Comparison of ENCODE assay signal across 10 mouse cellular contexts in genomic region chr13:112753522-112753921, GRCm38 (mm10). TPM values are rescaled to one million over a fixed set of nuclear protein-coding genes. Genes with fewer than 3 reads are reported as not detected.
DNase-seq lines count a peak whose midpoint lies in the region; ATAC-seq lines count a peak whose summit lies in the region.
"Had no signal": no experiment of that assay in that cellular context is flagged by ENCODE, and none has a peak within 500 bp of the region (broad histone marks: within the 10 kb centered on the region; RNA-seq: fewer than 3 reads in every experiment).

No protein-coding gene starts in this region.

- no peak overlapping the region for H3K4me3 ChIP-seq in heart, embryonic 10.5 days
- H3K4me3 ChIP-seq in embryonic facial prominence, embryonic 15.5 days (replicated peaks) = no peak overlapping the region

- 0 out of 2 replicates have a peak overlapping the region, but pooled peaks have one; percentile 52 for H3K27ac ChIP-seq in heart, embryonic 10.5 days
- H3K27ac ChIP-seq in embryonic facial prominence, embryonic 15.5 days (replicated peaks) = 0 out of 2 replicates have a peak overlapping the region, but pooled peaks have one; percentile 22

- no peak overlapping the region for H3K4me2 ChIP-seq in embryonic facial prominence, embryonic 15.5 days (replicated peaks)

- peaks cover 55% of the 10 kb centered on the region for H3K4me1 ChIP-seq in heart, embryonic 10.5 days
- peaks cover 43% of the 10 kb centered on the region for H3K4me1 ChIP-seq in embryonic facial prominence, embryonic 15.5 days

- DNase-seq in heart, embryonic 10.5 days (ENCODE audit: low spot score) = no peak
- DNase-seq in heart, postnatal 14 days = no peak
- DNase-seq in kidney, postnatal 10 days = peak; percentile 79
- peak; percentile 84 for DNase-seq in lung, postnatal 25 days (ENCODE audit: low spot score)
- DNase-seq in layer of hippocampus, postnatal 25 days (ENCODE audit: extremely low spot score in 1 of 2, low spot score in 1 of 2) = no peak
- DNase-seq in urinary bladder, postnatal 25 days (ENCODE audit: low spot score) = no peak
- DNase-seq in gastrocnemius, adult 18-20 months (ENCODE audit: low spot score) = no peak
- DNase-seq: cerebellum, adult 8-10 months had no signal

- 83% methylated on average over 9 of the region's 9 CpGs for WGBS in heart, embryonic 10.5 days
- 69% methylated on average over 9 of the region's 9 CpGs for WGBS in embryonic facial prominence, embryonic 15.5 days

- intact Hi-C loops in heart, postnatal 14 days (cut with DNase I) = loop anchor here (5.0 kb wide), 2 partner anchors 49 to 76 kb away; partner anchors contain the start of gene Plpp1

- no peaks in the 10 kb centered on the region for H3K27me3 ChIP-seq in heart, embryonic 10.5 days (ENCODE audit: insufficient read depth, poor library complexity, severe bottlenecking)
- no peaks in the 10 kb centered on the region for H3K27me3 ChIP-seq in embryonic facial prominence, embryonic 15.5 days

- H3K36me3 ChIP-seq in heart, embryonic 10.5 days = no peaks in the 10 kb centered on the region
- H3K36me3 ChIP-seq in embryonic facial prominence, embryonic 15.5 days = no peaks in the 10 kb centered on the region

- no peaks in the 10 kb centered on the region for H3K9me3 ChIP-seq in heart, embryonic 10.5 days
- H3K9me3 ChIP-seq in embryonic facial prominence, embryonic 15.5 days (replicated peaks) = no peaks in the 10 kb centered on the region

- no peak for ATAC-seq in embryonic facial prominence, embryonic 15.5 days (ENCODE audit: insufficient number of reproducible peaks, low FRiP score, low TSS enrichment, low read depth)
- ATAC-seq: CD4-positive, CD25-positive, alpha-beta regulatory T cell, adult 4 months had no signal

- no peak overlapping the region for H3K9ac ChIP-seq in embryonic facial prominence, embryonic 15.5 days

RNA-seq across cellular contexts. Expression of gene Plpp1, which starts 47.1 kb away (rescaled TPM):
- polyA plus RNA-seq in heart, embryonic 10.5 days (2016; fragmentation: Nextera tagmentation; extraction: Ambion mirVana) = 39.6 and 41.3 TPM in 2 replicates
- total RNA-seq in heart, postnatal 14 days (2021) = 10 to 100 TPM; 72.5 to 75.2 TPM
- polyA plus RNA-seq in embryonic facial prominence, embryonic 15.5 days (2015; fragmentation: Nextera tagmentation; extraction: Ambion mirVana) = 68.1 and 71.6 TPM in 2 replicates
- 10 to 100 TPM; 30.9 to 33.1 TPM for total RNA-seq in layer of hippocampus, postnatal 25 days (2021)
- 10 to 100 TPM; 34.2 to 53.9 TPM for total RNA-seq in gastrocnemius, adult 18-20 months (2021)

Comparison
In these comparisons a context has a peak if more than half of its experiments do, and no peak if none do; other contexts are left out.
1. DNase-seq: peak in kidney, postnatal 10 days (single experiment) and lung, postnatal 25 days (single experiment); none in heart, embryonic 10.5 days (single experiment), heart, postnatal 14 days (0 of 2), layer of hippocampus, postnatal 25 days (0 of 2), urinary bladder, postnatal 25 days (single experiment) and gastrocnemius, adult 18-20 months (single experiment).